ENCODE assay signal across 9 mouse cellular contexts in genomic region chr4:45549514-45549913, GRCm38 (mm10). TPM values are rescaled to one million over a fixed set of nuclear protein-coding genes. Genes with fewer than 3 reads are reported as not detected.
DNase-seq lines count a peak whose midpoint lies in the region; ATAC-seq and TF ChIP-seq lines count a peak whose summit lies in the region.
"Had no signal": no experiment of that assay in that cellular context is flagged by ENCODE, and none has a peak within 500 bp of the region (broad histone marks: within the 10 kb centered on the region; RNA-seq: fewer than 3 reads in every experiment).

No protein-coding gene starts in this region.

- H3K79me2 ChIP-seq in liver, adult 2 months (ENCODE audit: control insufficient read depth, insufficient read depth, low read length), result no peaks in the 10 kb centered on the region

- no peak overlapping the region for H3K27ac ChIP-seq in liver, adult 2 months (replicated peaks; ENCODE audit: insufficient read depth, low read depth, low read length)
- H3K27ac ChIP-seq in liver, embryonic 11.5 days (ENCODE audit: low read depth, low read length), result no peak overlapping the region
- H3K27ac ChIP-seq: midbrain, embryonic 12.5 days had no signal

- TF ChIP-seq CTCF in liver, adult 2 months (IDR thresholded peaks at IDR 0.05; ENCODE audit: low read depth, low read length), result peak; percentile 82
- peak; percentile 48; the same call in 1 of the 2 replicates for TF ChIP-seq CTCF in brain, embryonic 14.5 days (IDR thresholded peaks at IDR 0.05; ENCODE audit: borderline replicate concordance, extremely low read depth, insufficient read depth, insufficient read length)

- H3K4me3 ChIP-seq in liver, adult 2 months (ENCODE audit: insufficient read depth, low read depth, low read length), result no peak overlapping the region
- no peak overlapping the region for H3K4me3 ChIP-seq in liver, embryonic 11.5 days (ENCODE audit: low read depth, low read length)
- H3K4me3 ChIP-seq: midbrain, embryonic 12.5 days had no signal

- DNase-seq in adrenal gland, adult 18-20 months (ENCODE audit: low spot score in 2 of 2), result peak; percentile 45 to 48
- DNase-seq in adrenal gland, adult 8-10 months, result no peak
- peak; percentile 49 for DNase-seq in liver, adult 2 months (ENCODE audit: extremely low read depth, low read depth, low spot score)
- no peak for DNase-seq in liver, embryonic 11.5 days (ENCODE audit: low spot score)
- peak; percentile 36 for DNase-seq in brain, embryonic 14.5 days (ENCODE audit: low read depth)
- peak; percentile 65 for DNase-seq in lung, postnatal 10 days
- DNase-seq in layer of hippocampus, adult 9-11 months, result no peak
- DNase-seq in adipocyte (ENCODE audit: low spot score), result no peak

- no peaks in the 10 kb centered on the region for H3K27me3 ChIP-seq in liver, adult 2 months (ENCODE audit: control insufficient read depth, insufficient read depth, low read length)
- no peaks in the 10 kb centered on the region for H3K27me3 ChIP-seq in liver, embryonic 11.5 days (replicated peaks; ENCODE audit: control insufficient read depth, insufficient read depth, low read length)

- WGBS in liver, adult 2 months, result 73% methylated on average over 5 of the region's 5 CpGs
- 66% methylated on average over 5 of the region's 5 CpGs for WGBS in liver, embryonic 11.5 days

- no peak overlapping the region for H3K9ac ChIP-seq in liver, adult 2 months (ENCODE audit: low read depth, low read length)
- no peak overlapping the region for H3K9ac ChIP-seq in liver, embryonic 11.5 days (ENCODE audit: low read depth, low read length)
- H3K9ac ChIP-seq: midbrain, embryonic 12.5 days had no signal

- H3K9me3 ChIP-seq in liver, embryonic 11.5 days (ENCODE audit: control insufficient read depth, low read length), result no peaks in the 10 kb centered on the region
- H3K9me3 ChIP-seq: midbrain, embryonic 12.5 days had no signal

- H3K4me2 ChIP-seq in liver, embryonic 11.5 days, result no peak overlapping the region
- H3K4me2 ChIP-seq: midbrain, embryonic 12.5 days had no signal

- no peaks in the 10 kb centered on the region for H3K4me1 ChIP-seq in liver, adult 2 months (ENCODE audit: control insufficient read depth, insufficient read depth, low read length)
- no peaks in the 10 kb centered on the region for H3K4me1 ChIP-seq in liver, embryonic 11.5 days (replicated peaks; ENCODE audit: control insufficient read depth, insufficient read depth, low read length)

- TF ChIP-seq POLR2A in liver, adult 2 months (IDR thresholded peaks at IDR 0.05; ENCODE audit: extremely low read depth, insufficient read depth, low read length), result no peak
- no peak for TF ChIP-seq POLR2A in brain, embryonic 14.5 days (IDR thresholded peaks at IDR 0.05; ENCODE audit: borderline replicate concordance, extremely low read depth, insufficient read depth, insufficient read length, poor library complexity, severe bottlenecking)

- no peaks in the 10 kb centered on the region for H3K36me3 ChIP-seq in liver, adult 2 months (ENCODE audit: control insufficient read depth, insufficient read depth, low read length)
- H3K36me3 ChIP-seq in liver, embryonic 11.5 days (ENCODE audit: control insufficient read depth, insufficient read depth, low read length), result no peaks in the 10 kb centered on the region
- H3K36me3 ChIP-seq: midbrain, embryonic 12.5 days had no signal

- no peak for ATAC-seq in liver, embryonic 11.5 days (replicated peaks; ENCODE audit: low FRiP score)

RNA-seq across cellular contexts. Expression of gene Shb, which starts 17.2 kb away (rescaled TPM):
- 100 to 1,000 TPM in 1 of 2 experiments, 10 to 100 TPM in 1; 75.3 to 151 TPM for total RNA-seq in adrenal gland, adult 18-20 months (2021)
- total RNA-seq in adrenal gland, adult 8-10 months (2022), result 100 to 1,000 TPM in 2 of 4 experiments, 10 to 100 TPM in 2; 39.5 to 104 (median 79.0) TPM
- total RNA-seq in liver, adult 2 months (2014; rRNA removed), result 16.1 and 17.1 TPM in 2 replicates
- polyA plus RNA-seq in liver, adult 2 months (2012; rRNA removed), result 42.1 and 65.7 TPM in 2 replicates
- polyA plus RNA-seq in liver, embryonic 11.5 days (2014; fragmentation: Nextera tagmentation; extraction: Ambion mirVana), result 6.1 and 6.2 TPM in 2 replicates
- polyA plus RNA-seq in brain, embryonic 14.5 days (2012; rRNA removed), result 36.4 and 47.2 TPM in 2 replicates

Comparison
In these comparisons a context has a peak if more than half of its experiments do, and no peak if none do; other contexts are left out.
1. DNase-seq: peak in adrenal gland, adult 18-20 months (2 of 2), liver, adult 2 months (single experiment), brain, embryonic 14.5 days (single experiment) and lung, postnatal 10 days (single experiment); none in adrenal gland, adult 8-10 months (single experiment), liver, embryonic 11.5 days (single experiment), layer of hippocampus, adult 9-11 months (single experiment) and adipocyte (single experiment).